Mouse (Mus musculus) embryonic facial prominence, embryonic 12.5 days (tissue): ENCODE data around the gene Dph3. TPM values are rescaled to one million over a fixed set of nuclear protein-coding genes. Genes with fewer than 3 reads are reported as not detected.
"Not testable (repeated sequence)": the region's sequence is repeated elsewhere in the genome, so short reads cannot be mapped to it uniquely, and the experiment has no call there.

Experiments
- ATAC-seq: fragments of 200-750 bp; cut with Nextera tagmentation; 2 replicates; pipeline ENCODE4 v1.8.0; 2017; ENCODE audit not compliant: insufficient number of reproducible peaks, insufficient read depth, low FRiP score, low TSS enrichment
- H3K27ac ChIP-seq: fragments of 300-500 bp; sonication (generic); 2 replicates; pipeline ENCODE4 v1.5.1; 2016; ENCODE audit warnings: mild to moderate bottlenecking
- H3K27me3 ChIP-seq: fragments of 300-500 bp; sonication (generic); 2 replicates; pipeline ENCODE4 v1.6.1; 2016; ENCODE audit warnings: mild to moderate bottlenecking, moderate library complexity
- H3K36me3 ChIP-seq: fragments of 300-500 bp; sonication (generic); 2 replicates; pipeline ENCODE4 v1.6.1; 2016; ENCODE audit warnings: mild to moderate bottlenecking
- H3K4me1 ChIP-seq: fragments of 300-500 bp; sonication (generic); 2 replicates; pipeline ENCODE4 v1.6.1; 2016
- H3K4me2 ChIP-seq: fragments of 300-500 bp; sonication (generic); replicated peaks from 2 replicates; pipeline ENCODE4 v1.6.1; 2016; ENCODE audit warnings: mild to moderate bottlenecking, moderate library complexity
- H3K4me3 ChIP-seq: fragments of 300-500 bp; sonication (generic); 2 replicates; pipeline ENCODE4 v1.5.1; 2016; ENCODE audit warnings: mild to moderate bottlenecking
- H3K9ac ChIP-seq: fragments of 300-500 bp; sonication (generic); 2 replicates; pipeline ENCODE4 v1.6.1; 2016; ENCODE audit warnings: mild to moderate bottlenecking, moderate library complexity
- H3K9me3 ChIP-seq: fragments of 300-500 bp; sonication (generic); 2 replicates; pipeline ENCODE4 v1.6.1; 2016; ENCODE audit warnings: mild to moderate bottlenecking, moderate library complexity
- WGBS: fragments of 180-500 bp; shearing (Covaris S2); methylation state at CpG from one replicate; pipeline ENCODE4 v1.1.7; 2016; 5-methylcytosine and 5-hydroxymethylcytosine counted together
- polyA plus RNA-seq: library from polyadenylated mRNA; unstranded; fragments of >200 nt; fragmentation: Nextera tagmentation; extraction: Ambion mirVana; gene quantifications from 2 replicates; pipeline ENCODE4 v1.2.1, GENCODE M21; 2016

The Dph3 gene
- polyA plus RNA-seq, 1 experiment from 2014 or later: 76.0 TPM

GRCm38 (mm10) chr14:32098951-32099350, 13.4 kb upstream of the Dph3 start:
- Histone ChIP-seq H3K9ac (no peak overlapping the region), H3K4me1 (no peaks in the 10 kb centered on the region), H3K4me2 (no peak overlapping the region), H3K27ac (no peak overlapping the region), H3K36me3 (peaks cover 60% of the 10 kb centered on the region), H3K9me3 (no peaks in the 10 kb centered on the region), H3K4me3 (no peak overlapping the region), H3K27me3 (no peaks in the 10 kb centered on the region)
- 92% methylated on average over 3 of the region's 3 CpGs for WGBS
- no peak for ATAC-seq

- peaks cover 53% of the 10 kb centered on the region for H3K36me3 ChIP-seq
- H3K27me3 ChIP-seq: no peaks in the 10 kb centered on the region
- no peak overlapping the region for H3K27ac ChIP-seq
- H3K9me3 ChIP-seq: no peaks in the 10 kb centered on the region
- ATAC-seq: no peak
- WGBS: 93% methylated on average over 7 of the region's 7 CpGs
- no peak overlapping the region for H3K4me2 ChIP-seq
- no peaks in the 10 kb centered on the region for H3K4me1 ChIP-seq
- H3K4me3 ChIP-seq: no peak overlapping the region
- H3K9ac ChIP-seq: no peak overlapping the region
Observed at GRCm38 (mm10) chr14:32097691-32098090, 12.2 kb upstream of the Dph3 start.

- Histone ChIP-seq H3K4me2 (no peak overlapping the region), H3K27ac (no peak overlapping the region), H3K9ac (no peak overlapping the region), H3K27me3 (no peaks in the 10 kb centered on the region), H3K4me3 (no peak overlapping the region), H3K4me1 (peaks cover under 1% of the 10 kb centered on the region), H3K9me3 (no peaks in the 10 kb centered on the region), H3K36me3 (peaks cover 44% of the 10 kb centered on the region)
- 76% methylated on average over 5 of the region's 5 CpGs for WGBS
- ATAC-seq: no peak
Observed at GRCm38 (mm10) chr14:32096740-32097139, 11.2 kb upstream of the Dph3 start.

- Histone ChIP-seq H3K4me1 (peaks cover 11% of the 10 kb centered on the region), H3K4me3 (no peak overlapping the region), H3K27me3 (no peaks in the 10 kb centered on the region), H3K36me3 (peaks cover 44% of the 10 kb centered on the region), H3K9ac (no peak overlapping the region), H3K9me3 (no peaks in the 10 kb centered on the region), H3K4me2 (no peak overlapping the region), H3K27ac (no peak overlapping the region)
- ATAC-seq: no peak
- 87% methylated on average over 5 of the region's 5 CpGs for WGBS
Observed at GRCm38 (mm10) chr14:32095646-32096045, 10.1 kb upstream of the Dph3 start.

- no peak for ATAC-seq
- 86% methylated on average over 11 of the region's 11 CpGs for WGBS
Observed at GRCm38 (mm10) chr14:32093500-32094117, 8.1 kb upstream of the Dph3 start.

GRCm38 (mm10) chr14:32093018-32093417, 7.5 kb upstream of the Dph3 start:
- Histone ChIP-seq H3K4me1 (peaks cover 11% of the 10 kb centered on the region), H3K36me3 (peaks cover 19% of the 10 kb centered on the region)

More at GRCm38 (mm10) chr14:32093500-32094117, 8.1 kb upstream of the Dph3 start:
- Histone ChIP-seq H3K4me1 (peaks cover 11% of the 10 kb centered on the region), H3K27me3 (no peaks in the 10 kb centered on the region), H3K4me3 (no peak overlapping the region), H3K9me3 (no peaks in the 10 kb centered on the region), H3K9ac (no peak overlapping the region), H3K36me3 (peaks cover 25% of the 10 kb centered on the region), H3K4me2 (no peak overlapping the region), H3K27ac (no peak overlapping the region)

GRCm38 (mm10) chr14:32091704-32092103, 6.2 kb upstream of the Dph3 start:
- no peak overlapping the region for H3K4me3 ChIP-seq
- H3K27ac ChIP-seq: no peak overlapping the region
- no peak for ATAC-seq
- no peaks in the 10 kb centered on the region for H3K27me3 ChIP-seq
- WGBS: 52% methylated on average over 4 of the region's 4 CpGs
- no peaks in the 10 kb centered on the region for H3K9me3 ChIP-seq
- H3K4me2 ChIP-seq: 0 out of 2 replicates have a peak overlapping the region, but pooled peaks have one; percentile 3
- no peak overlapping the region for H3K9ac ChIP-seq
- H3K36me3 ChIP-seq: peaks cover 9% of the 10 kb centered on the region
- peaks cover 11% of the 10 kb centered on the region for H3K4me1 ChIP-seq

More at GRCm38 (mm10) chr14:32093018-32093417, 7.5 kb upstream of the Dph3 start:
- WGBS: 57% methylated on average over 1 of the region's 1 CpGs
- Histone ChIP-seq H3K4me3 (no peak overlapping the region), H3K4me2 (no peak overlapping the region), H3K9ac (no peak overlapping the region), H3K27ac (no peak overlapping the region), H3K27me3 (no peaks in the 10 kb centered on the region), H3K9me3 (no peaks in the 10 kb centered on the region)
- no peak for ATAC-seq

GRCm38 (mm10) chr14:32091124-32091523, 5.6 kb upstream of the Dph3 start:
- peaks cover 17% of the 10 kb centered on the region for H3K4me1 ChIP-seq
- ATAC-seq: no peak
- no peaks in the 10 kb centered on the region for H3K9me3 ChIP-seq
- 26% methylated on average over 4 of the region's 4 CpGs for WGBS
- no peak overlapping the region for H3K4me3 ChIP-seq
- peaks cover 4% of the 10 kb centered on the region for H3K36me3 ChIP-seq
- H3K27me3 ChIP-seq: no peaks in the 10 kb centered on the region
- no peak overlapping the region for H3K9ac ChIP-seq
- H3K27ac ChIP-seq: no peak overlapping the region
- H3K4me2 ChIP-seq: 0 out of 2 replicates have a peak overlapping the region, but pooled peaks have one; percentile 3

GRCm38 (mm10) chr14:32087584-32088248, 2.2 kb upstream of the Dph3 start:
- peaks cover 20% of the 10 kb centered on the region for H3K4me1 ChIP-seq
- WGBS: 82% methylated on average over 7 of the region's 7 CpGs
- H3K27ac ChIP-seq, H3K9ac ChIP-seq, H3K9me3 ChIP-seq, ATAC-seq, H3K4me3 ChIP-seq, H3K36me3 ChIP-seq, H3K27me3 ChIP-seq, H3K4me2 ChIP-seq: not testable (repeated sequence)

GRCm38 (mm10) chr14:32086226-32086625, 697 bp upstream of the Dph3 start:
- Histone ChIP-seq H3K9ac (peak overlapping the region; percentile 39), H3K9me3 (no peaks in the 10 kb centered on the region), H3K27me3 (no peaks in the 10 kb centered on the region), H3K4me2 (peak overlapping the region; percentile 55), H3K4me1 (peaks cover 14% of the 10 kb centered on the region), H3K27ac (peak overlapping the region; percentile 83; the same call in 1 of the 2 replicates), H3K36me3 (peaks cover 19% of the 10 kb centered on the region), H3K4me3 (peak overlapping the region; percentile 63)
- 33% methylated on average over 8 of the region's 8 CpGs for WGBS
- ATAC-seq: no peak

- H3K27me3 ChIP-seq: no peaks in the 10 kb centered on the region
- 4% methylated on average over 22 of the region's 22 CpGs for WGBS
- peak; percentile 94 for ATAC-seq
- H3K4me1 ChIP-seq: peaks cover 9% of the 10 kb centered on the region; the same call in 1 of the 2 replicates
- H3K9me3 ChIP-seq: no peaks in the 10 kb centered on the region
- peak within 1 kb of the TSS; percentile 55 for H3K4me2 ChIP-seq
- H3K27ac ChIP-seq: peak within 1 kb of the TSS; percentile 83
- peak within 1 kb of the TSS; percentile 44 for H3K9ac ChIP-seq
- H3K36me3 ChIP-seq: peaks cover 22% of the 10 kb centered on the region
- peak within 1 kb of the TSS; percentile 63 for H3K4me3 ChIP-seq
Observed at GRCm38 (mm10) chr14:32084761-32085485, 606 bp downstream of the Dph3 start, which contains the start of gene Oxnad1. Gene Oxnad1, plus strand, starts transcription at chr14:32085374.
